Mouse (Mus musculus): ENCODE measurements around the gene Tspan15. TPM values are rescaled to one million over a fixed set of nuclear protein-coding genes. Genes with fewer than 3 reads are reported as not detected.

Gene Tspan15
- total and polyA plus RNA-seq, 3 experiments, result 1.5 to 10.2 (median 1.9) TPM

GRCm38 (mm10) chr10:62172841-62173553 is 58.1 kb downstream of the Tspan15 start:
- Histone ChIP-seq H3K4me3 (ENCODE audit: low read depth, low read length) (no peak overlapping the region), H3K4me1 (ENCODE audit: insufficient read depth, low read depth, low read length) (no peaks in the 10 kb centered on the region), H3K27me3 (ENCODE audit: insufficient read depth, low read length) (peaks cover 4% of the 10 kb centered on the region; the same call in 1 of the 2 replicates), H3K36me3 (replicated peaks) (no peaks in the 10 kb centered on the region), H3K9me3 (replicated peaks) (no peaks in the 10 kb centered on the region)
- no peak for ATAC-seq (ENCODE audit: extremely low read depth, insufficient number of reproducible peaks, low FRiP score, poor library complexity, severe bottlenecking)
- TF ChIP-seq TAL1 (conservative IDR thresholded peaks at IDR 0.05; ENCODE audit: low read depth, low read length), result no peak
- TF ChIP-seq CTCF (IDR thresholded peaks at IDR 0.05; ENCODE audit: low read depth, low read length), result no peak
- TF ChIP-seq GATA2 (IDR thresholded peaks at IDR 0.05; ENCODE audit: borderline replicate concordance, low read depth, low read length), result no peak
- no peak for TF ChIP-seq POLR2AphosphoS5 (IDR thresholded peaks at IDR 0.05; ENCODE audit: insufficient replicate concordance, low read depth, low read length)
- no peak for TF ChIP-seq GATA1 (IDR thresholded peaks at IDR 0.05; ENCODE audit: borderline replicate concordance, low read length)
- DNase-seq (ENCODE audit: low spot score), result no peak

DNA sequence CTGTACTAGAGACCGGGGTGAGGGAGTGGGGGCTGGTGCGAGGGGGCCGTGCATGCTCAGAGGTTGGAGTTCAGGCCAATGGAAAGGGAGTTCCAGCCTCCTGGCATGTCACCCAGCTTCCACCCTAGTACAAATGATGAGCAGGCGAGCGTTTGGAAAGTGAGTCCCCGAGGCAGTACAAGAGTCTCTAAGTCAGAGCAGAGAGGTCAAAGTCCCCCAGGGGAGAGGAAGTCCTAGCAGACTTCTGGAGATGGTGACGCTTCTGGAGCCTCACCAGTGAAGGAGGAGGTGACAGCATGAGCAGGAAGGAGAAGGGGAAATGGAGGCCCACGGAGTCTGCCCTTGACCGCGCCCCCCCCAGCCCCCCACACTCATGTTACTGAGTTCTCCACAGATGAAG is 68.6 kb downstream of the Tspan15 start:
- no peaks in the 10 kb centered on the region for H3K9me3 ChIP-seq (replicated peaks)
- TF ChIP-seq POLR2AphosphoS5 (IDR thresholded peaks at IDR 0.05; ENCODE audit: insufficient replicate concordance, low read depth, low read length) (no peak), GATA1 (IDR thresholded peaks at IDR 0.05; ENCODE audit: borderline replicate concordance, low read length) (no peak), TAL1 (conservative IDR thresholded peaks at IDR 0.05; ENCODE audit: low read depth, low read length) (no peak), CTCF (IDR thresholded peaks at IDR 0.05; ENCODE audit: low read depth, low read length) (no peak), GATA2 (IDR thresholded peaks at IDR 0.05; ENCODE audit: borderline replicate concordance, low read depth, low read length) (no peak)
- ATAC-seq (ENCODE audit: extremely low read depth, insufficient number of reproducible peaks, low FRiP score, poor library complexity, severe bottlenecking), result no peak

GRCm38 (mm10) chr10:62149929-62150328 is 81.1 kb downstream of the Tspan15 start:
- TF ChIP-seq CTCF (IDR thresholded peaks at IDR 0.05; ENCODE audit: low read depth, low read length) (no peak), GATA1 (IDR thresholded peaks at IDR 0.05; ENCODE audit: borderline replicate concordance, low read length) (no peak), TAL1 (conservative IDR thresholded peaks at IDR 0.05; ENCODE audit: low read depth, low read length) (no peak), POLR2AphosphoS5 (IDR thresholded peaks at IDR 0.05; ENCODE audit: insufficient replicate concordance, low read depth, low read length) (no peak), GATA2 (IDR thresholded peaks at IDR 0.05; ENCODE audit: borderline replicate concordance, low read depth, low read length) (no peak)
- H3K4me3 ChIP-seq (ENCODE audit: low read depth, low read length), result no peak overlapping the region
- no peak for DNase-seq (ENCODE audit: low spot score)
- no peaks in the 10 kb centered on the region for H3K27me3 ChIP-seq (ENCODE audit: insufficient read depth, low read length)
- H3K9me3 ChIP-seq (replicated peaks), result no peaks in the 10 kb centered on the region
- H3K4me1 ChIP-seq (ENCODE audit: insufficient read depth, low read depth, low read length), result no peaks in the 10 kb centered on the region
- no peak for ATAC-seq (ENCODE audit: extremely low read depth, insufficient number of reproducible peaks, low FRiP score, poor library complexity, severe bottlenecking)
- H3K36me3 ChIP-seq (replicated peaks), result no peaks in the 10 kb centered on the region

More for the DNA sequence above, 68.6 kb downstream of the Tspan15 start:
- H3K4me3 ChIP-seq (ENCODE audit: low read depth, low read length), result no peak overlapping the region
- H3K27me3 ChIP-seq (ENCODE audit: insufficient read depth, low read length), result peaks cover 6% of the 10 kb centered on the region; the same call in 1 of the 2 replicates
- DNase-seq (ENCODE audit: low spot score), result no peak
- no peaks in the 10 kb centered on the region for H3K36me3 ChIP-seq (replicated peaks)
- H3K4me1 ChIP-seq (ENCODE audit: insufficient read depth, low read depth, low read length), result no peaks in the 10 kb centered on the region

GRCm38 (mm10) chr10:62147466-62148248 is 83.4 kb downstream of the Tspan15 start:
- ATAC-seq (ENCODE audit: extremely low read depth, insufficient number of reproducible peaks, low FRiP score, poor library complexity, severe bottlenecking), result no peak

DNA sequence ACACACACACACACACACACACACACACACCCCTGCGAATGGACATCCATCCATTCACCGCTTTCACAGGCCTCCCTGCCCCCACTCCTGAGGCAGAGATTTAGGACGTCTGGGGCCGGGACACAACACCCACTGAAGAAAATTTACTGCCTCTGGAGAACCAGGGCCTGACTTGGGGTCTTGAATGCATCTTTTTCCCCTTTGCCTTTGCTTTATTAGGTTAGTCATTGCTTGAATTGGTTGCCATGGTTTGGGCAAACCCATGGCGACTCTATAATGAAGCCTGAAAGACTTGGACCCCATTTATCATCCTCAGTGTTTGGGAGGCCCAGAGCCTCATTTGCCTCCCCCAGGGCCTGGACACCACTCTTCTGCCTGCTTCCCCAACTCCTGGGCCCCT is 85.1 kb downstream of the Tspan15 start:
- ATAC-seq (ENCODE audit: extremely low read depth, insufficient number of reproducible peaks, low FRiP score, poor library complexity, severe bottlenecking) (no peak), DNase-seq (ENCODE audit: low spot score) (no peak)
- no peaks in the 10 kb centered on the region for H3K9me3 ChIP-seq (replicated peaks)
- TF ChIP-seq GATA2 (IDR thresholded peaks at IDR 0.05; ENCODE audit: borderline replicate concordance, low read depth, low read length) (no peak), TAL1 (conservative IDR thresholded peaks at IDR 0.05; ENCODE audit: low read depth, low read length) (no peak), CTCF (IDR thresholded peaks at IDR 0.05; ENCODE audit: low read depth, low read length) (no peak), GATA1 (IDR thresholded peaks at IDR 0.05; ENCODE audit: borderline replicate concordance, low read length) (no peak), POLR2AphosphoS5 (IDR thresholded peaks at IDR 0.05; ENCODE audit: insufficient replicate concordance, low read depth, low read length) (no peak)
- no peaks in the 10 kb centered on the region for H3K4me1 ChIP-seq (ENCODE audit: insufficient read depth, low read depth, low read length)
- H3K27me3 ChIP-seq (ENCODE audit: insufficient read depth, low read length), result no peaks in the 10 kb centered on the region
- H3K36me3 ChIP-seq (replicated peaks), result no peaks in the 10 kb centered on the region
- no peak overlapping the region for H3K4me3 ChIP-seq (ENCODE audit: low read depth, low read length)

More at GRCm38 (mm10) chr10:62147466-62148248, 83.4 kb downstream of the Tspan15 start:
- no peaks in the 10 kb centered on the region for H3K27me3 ChIP-seq (ENCODE audit: insufficient read depth, low read length)
- DNase-seq (ENCODE audit: low spot score), result no peak
- no peak overlapping the region for H3K4me3 ChIP-seq (ENCODE audit: low read depth, low read length)
- no peaks in the 10 kb centered on the region for H3K36me3 ChIP-seq (replicated peaks)
- no peaks in the 10 kb centered on the region for H3K9me3 ChIP-seq (replicated peaks)
- H3K4me1 ChIP-seq (ENCODE audit: insufficient read depth, low read depth, low read length), result no peaks in the 10 kb centered on the region
- TF ChIP-seq GATA2 (IDR thresholded peaks at IDR 0.05; ENCODE audit: borderline replicate concordance, low read depth, low read length), result no peak
- no peak for TF ChIP-seq CTCF (IDR thresholded peaks at IDR 0.05; ENCODE audit: low read depth, low read length)
- no peak for TF ChIP-seq GATA1 (IDR thresholded peaks at IDR 0.05; ENCODE audit: borderline replicate concordance, low read length)
- no peak for TF ChIP-seq POLR2AphosphoS5 (IDR thresholded peaks at IDR 0.05; ENCODE audit: insufficient replicate concordance, low read depth, low read length)
- no peak for TF ChIP-seq TAL1 (conservative IDR thresholded peaks at IDR 0.05; ENCODE audit: low read depth, low read length)

DNA sequence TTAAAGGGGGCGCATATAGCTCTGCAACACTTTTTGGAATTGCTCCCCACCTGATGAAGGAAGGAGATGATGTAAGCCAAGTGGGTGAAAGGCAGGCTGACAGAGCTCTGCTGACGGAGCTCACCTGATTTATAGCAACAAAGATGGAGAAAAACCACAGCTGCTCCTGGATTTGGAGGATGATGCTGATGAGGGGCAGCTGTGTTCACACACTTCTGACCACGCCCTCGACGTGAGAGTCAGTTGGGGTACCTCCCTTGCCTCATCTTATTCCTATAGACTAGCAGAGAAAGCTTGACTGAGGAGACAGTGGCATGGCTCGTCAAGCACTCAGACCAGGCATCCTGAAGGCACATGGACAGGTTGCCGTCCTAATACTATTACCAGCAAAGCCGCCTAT is 87.2 kb downstream of the Tspan15 start, which contains the start of gene Fam241b:
Gene Fam241b (minus strand): TSS at position 101 of the 400 bp plus-strand sequence.
- Histone ChIP-seq H3K9me3 (replicated peaks) (no peaks in the 10 kb centered on the region), H3K4me1 (ENCODE audit: insufficient read depth, low read depth, low read length) (no peaks in the 10 kb centered on the region), H3K27me3 (ENCODE audit: insufficient read depth, low read length) (no peaks in the 10 kb centered on the region), H3K4me3 (ENCODE audit: low read depth, low read length) (no peak within 1 kb of the TSS), H3K36me3 (replicated peaks) (no peaks in the 10 kb centered on the region)
- ATAC-seq (ENCODE audit: extremely low read depth, insufficient number of reproducible peaks, low FRiP score, poor library complexity, severe bottlenecking), result no peak
- DNase-seq (ENCODE audit: low spot score), result no peak
- TF ChIP-seq TAL1 (conservative IDR thresholded peaks at IDR 0.05; ENCODE audit: low read depth, low read length), result no peak
